Mouse (Mus musculus): ENCODE measurements around the gene St3gal3.

GRCm38 (mm10) chr4:118083217-118083951 lies 51.3 kb downstream of the St3gal3 start:
- peak; percentile 98 for TF ChIP-seq CTCF (IDR thresholded peaks at IDR 0.05; ENCODE audit: insufficient read depth, low read length)
- TF ChIP-seq POLR2A (IDR thresholded peaks at IDR 0.05; ENCODE audit: borderline replicate concordance, extremely low read depth, low read depth, low read length): no peak
